Mouse (Mus musculus) gastrocnemius, adult 8-10 months (tissue): ENCODE measurements around the gene Gm11172. TPM values are rescaled to one million over a fixed set of nuclear protein-coding genes. Genes with fewer than 3 reads are reported as not detected.

Source experiments
- total RNA-seq, 4 experiments: library from RNA; stranded (reverse); gene quantifications; 2 replicates each; pipeline ENCODE4 v1.2.4; 2022

The Gm11172 gene
- total RNA-seq, 4 experiments from 2014 or later: not detected

Other genes with a start within 250 kb of the Gm11172 start
- gene Socs1, start 27.4 kb upstream of the Gm11172 start, total RNA-seq: under 1 TPM in 3 of 4 experiments, not detected in 1; 0.31 to 0.49 (median 0.35) TPM
- not detected for gene Tnp2, start 24.3 kb upstream of the Gm11172 start, total RNA-seq
- not detected for gene Prm3, start 22.0 kb upstream of the Gm11172 start, total RNA-seq
- not detected for gene Prm2, start 16.8 kb upstream of the Gm11172 start, total RNA-seq
- gene Prm1, start 7.1 kb upstream of the Gm11172 start, total RNA-seq: not detected
- 1 to 10 TPM in 2 of 4 experiments, under 1 TPM in 2; 0.48 to 1.8 (median 1.0) TPM for gene Rmi2, start 22.1 kb downstream of the Gm11172 start, total RNA-seq
- gene Snn, start 248.0 kb downstream of the Gm11172 start, total RNA-seq: 1 to 10 TPM; 2.3 to 3.7 (median 3.1) TPM